Mouse (Mus musculus) cerebellum, postnatal 4 days (tissue): ENCODE measurements around the gene Ebpl.
"Not testable (repeated sequence)": the region's sequence is repeated elsewhere in the genome, so short reads cannot be mapped to it uniquely, and the experiment has no call there.

Experiments used
- DNase-seq, 2 experiments: peaks; one replicate each; pipeline ENCODE4 v3.0.0; 2022; ENCODE audit warnings: low spot score in 2 of 2, mixed read lengths in 1 of 2

Gene Ebpl

GRCm38 (mm10) chr14:61327618-61328450 is 32.4 kb downstream of the Ebpl start:
- DNase-seq, result peak in 1 of 2 experiments; percentile 68

- not testable (repeated sequence) for DNase-seq
Observed at GRCm38 (mm10) chr14:61327007-61327406, 33.2 kb downstream of the Ebpl start.

- DNase-seq, result no peak
Observed at GRCm38 (mm10) chr14:61322740-61323139, 37.5 kb downstream of the Ebpl start.

DNA sequence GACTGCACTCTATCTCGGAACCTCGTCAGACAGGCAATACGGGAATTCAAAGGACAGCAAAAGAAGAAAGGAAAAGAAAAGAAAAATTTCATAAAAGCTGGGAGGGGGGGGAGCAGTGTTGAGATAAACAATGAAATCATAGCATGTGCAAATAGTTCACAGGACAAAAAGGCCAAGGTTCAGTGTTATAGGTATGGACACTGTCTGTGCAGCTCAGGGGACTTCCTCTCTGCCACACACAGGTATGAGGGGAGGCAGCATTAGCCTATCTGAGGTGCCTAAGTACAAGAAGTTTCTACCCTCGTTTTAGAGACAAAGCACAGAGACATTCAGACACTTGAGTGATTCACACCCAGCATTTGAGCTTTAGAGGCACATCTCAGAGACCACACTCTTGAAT is 39.0 kb downstream of the Ebpl start:
- DNase-seq, result no peak

- DNase-seq, result no peak
Observed at GRCm38 (mm10) chr14:61320765-61321164, 39.5 kb downstream of the Ebpl start.

DNA sequence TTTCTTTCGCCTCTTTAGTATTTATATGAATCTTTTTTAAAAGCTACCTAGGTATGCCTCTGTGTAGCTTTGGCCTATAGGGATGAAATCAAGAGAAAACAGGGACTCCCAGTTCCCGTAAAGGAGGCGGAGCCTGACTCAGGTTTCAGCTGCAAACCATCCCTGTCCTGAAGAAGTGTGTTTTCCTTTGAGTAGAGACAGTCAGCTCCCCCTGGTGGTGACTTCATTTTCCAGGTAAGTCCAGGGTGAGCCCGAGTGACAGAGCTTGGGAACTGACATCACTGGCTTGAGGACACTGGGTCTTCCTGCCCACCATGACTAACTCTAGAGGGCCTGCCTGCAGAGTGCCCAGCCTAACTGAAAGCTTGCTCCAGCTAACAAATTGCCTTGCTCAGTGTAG is 43.4 kb downstream of the Ebpl start:
- peak in 1 of 2 experiments; percentile 50 for DNase-seq

DNA sequence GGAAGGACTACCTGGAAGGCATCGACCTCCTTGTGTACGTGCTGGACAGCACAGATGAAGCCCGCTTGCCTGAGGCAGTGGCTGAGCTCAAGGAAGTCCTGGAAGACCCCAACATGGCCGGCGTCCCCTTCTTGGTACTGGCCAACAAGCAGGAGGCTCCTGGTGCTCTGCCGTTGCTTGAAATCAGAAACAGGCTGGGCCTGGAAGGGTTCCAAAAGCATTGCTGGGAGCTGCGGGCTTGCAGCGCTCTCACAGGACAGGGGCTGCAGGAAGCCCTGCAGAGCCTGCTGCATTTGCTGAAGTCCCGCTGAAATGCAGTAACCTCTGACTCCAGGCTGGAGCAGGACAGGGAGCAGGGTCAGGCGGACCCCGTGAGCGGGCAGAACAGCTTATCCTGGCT is 49.3 kb downstream of the Ebpl start:
- peak in 1 of 2 experiments; percentile 9 for DNase-seq

DNA sequence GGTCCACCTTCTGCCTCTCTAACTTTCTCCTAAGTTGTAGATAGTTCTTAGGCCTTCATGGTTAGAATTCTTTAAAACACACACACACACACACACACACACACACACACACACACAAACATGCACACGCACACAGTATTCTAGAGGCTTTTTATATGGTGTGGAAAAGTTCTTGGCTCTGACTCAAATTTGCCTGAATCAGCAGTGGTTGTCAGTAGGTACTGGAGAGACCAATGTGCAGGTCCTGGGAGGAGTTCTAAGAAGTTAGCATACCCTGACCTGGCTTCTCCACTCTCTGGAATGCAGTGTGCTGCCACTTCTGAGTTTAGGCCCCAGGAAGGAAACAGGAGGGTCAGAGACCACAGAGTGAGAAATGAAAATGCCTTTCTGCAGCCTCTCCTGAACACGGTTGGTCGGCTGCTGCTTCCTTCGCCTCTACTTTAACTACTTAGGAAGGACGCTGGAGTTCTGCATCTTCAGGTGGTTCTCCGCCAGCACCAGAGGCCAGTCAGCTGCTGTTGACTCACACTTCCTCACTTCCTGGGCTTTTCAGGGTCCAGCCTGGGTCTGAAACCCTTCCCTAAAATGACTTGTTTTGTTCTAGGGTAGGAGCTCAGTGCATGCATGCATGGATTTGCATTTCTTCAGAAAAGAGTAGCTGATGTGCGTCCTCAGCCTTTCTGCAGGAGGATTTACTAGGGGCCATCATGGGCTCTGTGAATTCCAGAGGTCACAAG is 50.0 kb downstream of the Ebpl start:
- no peak for DNase-seq

DNA sequence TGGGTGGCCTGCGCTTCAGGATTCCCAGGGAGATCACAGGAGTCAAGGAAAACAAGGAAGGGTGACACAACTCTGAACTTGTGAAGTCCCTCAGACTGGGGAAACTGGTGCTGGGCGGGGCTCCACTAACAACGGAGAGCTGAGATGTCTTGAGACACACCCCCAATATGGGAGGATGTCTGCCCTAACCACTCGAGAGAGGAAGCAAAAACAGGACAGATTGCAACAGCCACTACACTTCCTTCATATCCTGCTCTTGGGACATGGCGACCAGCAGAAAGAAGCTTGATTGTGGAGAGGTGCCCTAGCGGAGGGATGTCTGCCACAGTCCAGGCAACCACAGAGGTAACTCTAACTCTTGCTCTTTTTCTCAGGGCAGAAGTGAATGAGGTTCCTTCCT is 50.6 kb downstream of the Ebpl start, which contains the start of gene Arl11:
Arl11 (plus strand) TSS at position 161 of the 400 bp plus-strand sequence.
- no peak for DNase-seq

DNA sequence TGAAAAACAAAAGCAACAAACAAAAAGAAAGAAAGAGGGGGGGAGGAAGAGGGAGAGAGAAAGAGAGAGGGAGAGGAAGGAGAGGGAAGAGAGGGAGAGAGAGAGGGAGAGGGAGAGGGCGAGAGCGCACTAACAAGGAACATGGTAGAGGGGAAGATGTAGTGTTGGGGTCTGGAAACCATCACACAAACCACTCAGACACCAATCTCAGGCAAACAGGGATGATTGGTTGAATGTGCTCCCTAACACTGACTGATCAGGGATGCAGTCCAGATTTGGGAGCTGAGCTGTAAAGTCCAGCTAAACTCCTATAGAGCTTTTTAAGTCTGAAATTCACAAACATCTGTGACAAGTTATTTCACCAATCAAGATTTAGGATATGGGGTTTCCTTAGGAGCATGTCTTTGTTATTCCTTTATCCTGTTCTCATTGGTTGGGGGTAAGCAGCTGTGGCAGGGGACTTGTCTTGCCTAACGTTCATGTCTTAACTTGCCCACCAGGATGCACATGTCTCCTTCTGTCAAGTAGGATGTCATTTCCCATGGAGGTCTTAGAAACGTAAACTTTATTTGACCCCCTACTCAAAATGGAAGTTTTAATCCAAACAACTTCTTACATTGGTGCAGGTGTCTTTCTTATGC is 56.1 kb downstream of the Ebpl start:
- DNase-seq, result no peak

GRCm38 (mm10) chr14:61302428-61302827 is 57.8 kb downstream of the Ebpl start:
- no peak for DNase-seq

- no peak for DNase-seq
Observed at GRCm38 (mm10) chr14:61301323-61301722, 58.9 kb downstream of the Ebpl start.

DNA sequence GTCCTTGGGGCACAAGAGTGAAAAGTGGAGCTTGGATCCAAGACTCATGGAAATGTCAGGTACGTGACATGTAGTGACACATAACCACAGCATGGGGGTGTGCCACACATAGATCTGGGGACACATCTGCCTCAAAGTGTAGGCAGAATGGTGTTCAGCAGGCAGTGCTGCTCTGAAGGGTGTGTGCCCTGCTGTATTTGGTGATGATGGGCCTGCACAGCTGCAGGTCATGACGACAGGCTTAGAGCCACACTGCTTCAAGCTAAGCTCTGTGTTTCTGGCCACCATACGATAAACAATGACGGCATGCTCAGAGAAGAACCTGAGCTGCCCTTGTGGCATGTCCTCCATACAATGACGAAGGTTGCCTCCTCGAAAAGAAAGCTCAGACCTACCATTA is 60.4 kb downstream of the Ebpl start:
- no peak for DNase-seq

GRCm38 (mm10) chr14:61294738-61295079 is 65.5 kb downstream of the Ebpl start:
- DNase-seq, result peak in 1 of 2 experiments; percentile 53

- peak in 1 of 2 experiments; percentile 66 for DNase-seq
Observed at GRCm38 (mm10) chr14:61293884-61294737, 66.1 kb downstream of the Ebpl start.

- peak in 1 of 2 experiments; percentile 28 for DNase-seq
Observed at GRCm38 (mm10) chr14:61290664-61291063, 69.6 kb downstream of the Ebpl start.

GRCm38 (mm10) chr14:61288606-61289286 is 71.5 kb downstream of the Ebpl start:
- no peak for DNase-seq
